Mouse (Mus musculus): ENCODE measurements at regions not wholly inside any gene's neighbourhood (a gene's known extent, or its start where the extent isn't known, plus 50 kb on each side); places are given as distances from the start of the nearest gene placed in this dataset.

DNA sequence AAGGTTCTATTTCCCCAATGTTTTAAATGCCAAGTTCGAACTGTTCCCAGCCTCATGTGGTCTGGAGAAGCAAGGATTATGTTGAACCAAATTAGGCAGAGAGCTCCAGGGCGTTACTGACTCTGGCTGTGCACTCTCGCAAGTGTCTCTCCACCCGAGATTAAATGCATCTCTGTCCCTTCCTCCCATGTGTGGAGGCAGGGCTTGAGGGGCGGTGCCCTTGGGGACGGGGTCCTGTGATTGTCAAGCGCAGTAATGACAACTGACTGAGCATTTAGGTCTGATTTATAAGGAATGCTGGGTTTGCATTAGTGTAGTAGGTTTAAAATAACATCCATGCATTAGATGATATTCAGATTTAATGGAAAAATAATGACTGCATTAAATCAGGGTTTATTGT, 65.6 kb upstream of the Ntrk2 start:
- Histone ChIP-seq H3K27ac (ENCODE audit: low read depth, low read length) (no peak overlapping the region), H3K4me3 (ENCODE audit: low read depth, low read length) (no peak overlapping the region), H3K36me3 (ENCODE audit: control insufficient read depth, insufficient read depth, low read length) (no peaks in the 10 kb centered on the region), H3K4me2 (no peak overlapping the region), H3K4me1 (replicated peaks; ENCODE audit: control insufficient read depth, insufficient read depth, low read length) (no peaks in the 10 kb centered on the region), H3K27me3 (replicated peaks; ENCODE audit: control insufficient read depth, insufficient read depth, low read length) (no peaks in the 10 kb centered on the region), H3K9me3 (ENCODE audit: control insufficient read depth, low read length) (peaks cover 2% of the 10 kb centered on the region; the same call in 1 of the 2 replicates), H3K9ac (ENCODE audit: low read depth, low read length) (no peak overlapping the region)
- ATAC-seq (replicated peaks; ENCODE audit: low FRiP score) (no peak), DNase-seq (ENCODE audit: low spot score) (no peak)
- 60% methylated on average over 7 of the region's 7 CpGs for WGBS

- Histone ChIP-seq H3K27me3 (replicated peaks; ENCODE audit: control insufficient read depth, insufficient read depth, low read length) (no peaks in the 10 kb centered on the region), H3K4me2 (no peak overlapping the region), H3K9ac (ENCODE audit: low read depth, low read length) (no peak overlapping the region), H3K4me1 (replicated peaks; ENCODE audit: control insufficient read depth, insufficient read depth, low read length) (no peaks in the 10 kb centered on the region), H3K27ac (ENCODE audit: low read depth, low read length) (no peak overlapping the region), H3K4me3 (ENCODE audit: low read depth, low read length) (no peak overlapping the region), H3K36me3 (ENCODE audit: control insufficient read depth, insufficient read depth, low read length) (no peaks in the 10 kb centered on the region), H3K9me3 (ENCODE audit: control insufficient read depth, low read length) (peaks cover 2% of the 10 kb centered on the region; the same call in 1 of the 2 replicates)
- DNase-seq (ENCODE audit: low spot score) = no peak
- WGBS = 77% methylated on average over 3 of the region's 3 CpGs
- no peak for ATAC-seq (replicated peaks; ENCODE audit: low FRiP score)
These were observed 60.3 kb upstream of the Ntrk2 start for GRCm38 (mm10) chr13:58746056-58746455.

DNA sequence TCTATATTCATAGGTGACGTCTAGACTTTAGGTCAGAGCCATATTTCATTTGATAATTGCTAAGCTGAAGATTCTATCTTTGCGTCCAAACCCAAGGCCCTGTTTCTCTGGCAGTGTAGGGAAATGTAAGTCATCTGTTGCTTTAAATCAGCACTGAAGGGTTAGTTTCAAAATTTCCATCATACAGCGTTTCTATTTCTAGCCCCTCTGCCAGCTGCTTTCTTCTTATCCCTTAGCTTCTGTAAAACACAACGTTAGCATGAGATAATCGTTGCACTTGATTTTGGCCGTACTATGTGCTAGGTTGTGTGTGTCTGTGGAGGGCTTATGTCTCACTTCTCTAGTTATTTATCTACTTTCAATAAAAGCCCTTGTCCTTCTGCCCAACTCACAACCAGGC, 58.7 kb upstream of the Ntrk2 start:
- H3K36me3 ChIP-seq (ENCODE audit: control insufficient read depth, insufficient read depth, low read length) = no peaks in the 10 kb centered on the region

DNA sequence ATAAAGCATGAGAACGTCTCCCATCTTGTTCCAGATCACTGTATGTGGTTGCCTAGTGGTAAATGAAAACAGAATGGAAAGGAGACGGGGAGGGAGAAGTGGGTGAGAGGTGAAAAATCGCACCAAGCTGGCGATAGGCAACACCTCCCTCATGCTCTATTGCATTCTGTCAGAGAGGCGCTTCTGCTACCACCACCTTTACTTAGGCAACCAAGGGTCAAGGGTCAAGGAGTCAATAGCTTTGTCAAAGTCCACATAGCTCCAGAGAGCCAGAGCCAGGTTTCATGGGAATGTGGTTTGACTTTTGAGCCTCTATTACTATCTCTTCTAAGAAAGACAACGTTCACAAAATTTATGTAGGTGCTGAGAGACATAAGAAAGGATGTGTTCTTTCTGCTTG, 50.2 kb upstream of the Ntrk2 start:
- Histone ChIP-seq H3K9me3 (ENCODE audit: control insufficient read depth, low read length) (no peaks in the 10 kb centered on the region), H3K27ac (ENCODE audit: low read depth, low read length) (no peak overlapping the region), H3K36me3 (ENCODE audit: control insufficient read depth, insufficient read depth, low read length) (no peaks in the 10 kb centered on the region), H3K27me3 (replicated peaks; ENCODE audit: control insufficient read depth, insufficient read depth, low read length) (no peaks in the 10 kb centered on the region), H3K4me1 (replicated peaks; ENCODE audit: control insufficient read depth, insufficient read depth, low read length) (no peaks in the 10 kb centered on the region), H3K9ac (ENCODE audit: low read depth, low read length) (no peak overlapping the region), H3K4me2 (no peak overlapping the region), H3K4me3 (ENCODE audit: low read depth, low read length) (no peak overlapping the region)
- ATAC-seq (replicated peaks; ENCODE audit: low FRiP score) (no peak), DNase-seq (ENCODE audit: low spot score) (no peak)
- 60% methylated on average over 6 of the region's 6 CpGs for WGBS

More for the DNA sequence above, 58.7 kb upstream of the Ntrk2 start:
- no peak overlapping the region for H3K4me2 ChIP-seq
- H3K4me1 ChIP-seq (replicated peaks; ENCODE audit: control insufficient read depth, insufficient read depth, low read length) = no peaks in the 10 kb centered on the region
- H3K27ac ChIP-seq (ENCODE audit: low read depth, low read length) = no peak overlapping the region
- WGBS = 81% methylated on average over 6 of the region's 6 CpGs
- H3K4me3 ChIP-seq (ENCODE audit: low read depth, low read length) = no peak overlapping the region
- H3K9me3 ChIP-seq (ENCODE audit: control insufficient read depth, low read length) = peaks cover 2% of the 10 kb centered on the region; the same call in 1 of the 2 replicates
- DNase-seq (ENCODE audit: low spot score) = no peak
- no peaks in the 10 kb centered on the region for H3K27me3 ChIP-seq (replicated peaks; ENCODE audit: control insufficient read depth, insufficient read depth, low read length)
- H3K9ac ChIP-seq (ENCODE audit: low read depth, low read length) = no peak overlapping the region
- no peak for ATAC-seq (replicated peaks; ENCODE audit: low FRiP score)
